Mouse (Mus musculus): ENCODE results near the gene Gm4981. TPM values are rescaled to one million over a fixed set of nuclear protein-coding genes. Genes with fewer than 3 reads are reported as not detected.
"Not testable (repeated sequence)": the region's sequence is repeated elsewhere in the genome, so short reads cannot be mapped to it uniquely, and the experiment has no call there.

Gene Gm4981
- polyA plus RNA-seq (2014; fragmentation: Nextera tagmentation; extraction: Ambion mirVana) = not detected in 2 replicates

GRCm38 (mm10) chr10:58236613-58237012 is at the start of gene Gm4981:
Gene Gm4981, minus strand, starts transcription at chr10:58236701.
- Histone ChIP-seq H3K4me3 (ENCODE audit: low read depth, low read length) (no peak within 1 kb of the TSS), H3K9me3 (replicated peaks; ENCODE audit: control insufficient read depth, low read length) (peaks cover 22% of the 10 kb centered on the region), H3K27me3 (ENCODE audit: control insufficient read depth, insufficient read depth, low read length) (no peaks in the 10 kb centered on the region), H3K36me3 (ENCODE audit: control insufficient read depth, insufficient read depth, low read length) (no peaks in the 10 kb centered on the region), H3K4me2 (no peak within 1 kb of the TSS), H3K4me1 (ENCODE audit: control insufficient read depth, insufficient read depth, low read length) (no peaks in the 10 kb centered on the region), H3K27ac (ENCODE audit: low read depth, low read length) (no peak within 1 kb of the TSS), H3K9ac (ENCODE audit: low read depth, low read length) (no peak within 1 kb of the TSS)
- 77% methylated on average over 10 of the region's 10 CpGs for WGBS (ENCODE audit: insufficient replicate concordance)
- ATAC-seq (replicated peaks; ENCODE audit: insufficient number of reproducible peaks, low FRiP score, low TSS enrichment) = no peak

GRCm38 (mm10) chr10:58282238-58282637 is 45.7 kb upstream of the Gm4981 start:
- Histone ChIP-seq H3K4me3 (ENCODE audit: low read depth, low read length) (no peak overlapping the region), H3K4me2 (no peak overlapping the region), H3K9me3 (replicated peaks; ENCODE audit: control insufficient read depth, low read length) (no peaks in the 10 kb centered on the region), H3K4me1 (ENCODE audit: control insufficient read depth, insufficient read depth, low read length) (no peaks in the 10 kb centered on the region), H3K27ac (ENCODE audit: low read depth, low read length) (no peak overlapping the region), H3K36me3 (ENCODE audit: control insufficient read depth, insufficient read depth, low read length) (peaks cover 19% of the 10 kb centered on the region), H3K9ac (ENCODE audit: low read depth, low read length) (no peak overlapping the region), H3K27me3 (ENCODE audit: control insufficient read depth, insufficient read depth, low read length) (no peaks in the 10 kb centered on the region)
- WGBS (ENCODE audit: insufficient replicate concordance) = 90% methylated on average over 7 of the region's 7 CpGs
- no peak for ATAC-seq (replicated peaks; ENCODE audit: insufficient number of reproducible peaks, low FRiP score, low TSS enrichment)

GRCm38 (mm10) chr10:58258466-58258865 is 22.0 kb upstream of the Gm4981 start:
- H3K9ac ChIP-seq (ENCODE audit: low read depth, low read length) = no peak overlapping the region
- no peak overlapping the region for H3K4me3 ChIP-seq (ENCODE audit: low read depth, low read length)
- H3K36me3 ChIP-seq (ENCODE audit: control insufficient read depth, insufficient read depth, low read length) = peaks cover 11% of the 10 kb centered on the region
- WGBS (ENCODE audit: insufficient replicate concordance) = 72% methylated on average over 5 of the region's 5 CpGs
- H3K9me3 ChIP-seq (replicated peaks; ENCODE audit: control insufficient read depth, low read length) = no peaks in the 10 kb centered on the region
- peaks cover 3% of the 10 kb centered on the region; the same call in 1 of the 2 replicates for H3K4me1 ChIP-seq (ENCODE audit: control insufficient read depth, insufficient read depth, low read length)
- no peak overlapping the region for H3K4me2 ChIP-seq
- H3K27me3 ChIP-seq (ENCODE audit: control insufficient read depth, insufficient read depth, low read length) = no peaks in the 10 kb centered on the region
- H3K27ac ChIP-seq (ENCODE audit: low read depth, low read length) = no peak overlapping the region
- ATAC-seq (replicated peaks; ENCODE audit: insufficient number of reproducible peaks, low FRiP score, low TSS enrichment) = no peak

- Histone ChIP-seq H3K9me3 (replicated peaks; ENCODE audit: control insufficient read depth, low read length) (no peaks in the 10 kb centered on the region), H3K27me3 (ENCODE audit: control insufficient read depth, insufficient read depth, low read length) (no peaks in the 10 kb centered on the region), H3K4me3 (ENCODE audit: low read depth, low read length) (peak overlapping the region; percentile 87), H3K36me3 (ENCODE audit: control insufficient read depth, insufficient read depth, low read length) (peaks cover 3% of the 10 kb centered on the region), H3K4me2 (peak overlapping the region; percentile 72), H3K4me1 (ENCODE audit: control insufficient read depth, insufficient read depth, low read length) (peaks cover 3% of the 10 kb centered on the region; the same call in 1 of the 2 replicates), H3K27ac (ENCODE audit: low read depth, low read length) (peak overlapping the region; percentile 66), H3K9ac (ENCODE audit: low read depth, low read length) (peak overlapping the region; percentile 83)
- WGBS (ENCODE audit: insufficient replicate concordance) = 5% methylated on average over 4 of the region's 4 CpGs
- ATAC-seq (replicated peaks; ENCODE audit: insufficient number of reproducible peaks, low FRiP score, low TSS enrichment) = no peak
Observed at GRCm38 (mm10) chr10:58255954-58256353, 19.5 kb upstream of the Gm4981 start.

- WGBS (ENCODE audit: insufficient replicate concordance) = under 1% methylated on average over 51 of the region's 58 CpGs
- H3K4me1 ChIP-seq (ENCODE audit: control insufficient read depth, insufficient read depth, low read length) = peaks cover 3% of the 10 kb centered on the region; the same call in 1 of the 2 replicates
- peak within 1 kb of the TSS; percentile 87 for H3K4me3 ChIP-seq (ENCODE audit: low read depth, low read length)
- H3K9ac ChIP-seq (ENCODE audit: low read depth, low read length) = peak within 1 kb of the TSS; percentile 83
- no peaks in the 10 kb centered on the region for H3K9me3 ChIP-seq (replicated peaks; ENCODE audit: control insufficient read depth, low read length)
- H3K27me3 ChIP-seq (ENCODE audit: control insufficient read depth, insufficient read depth, low read length) = no peaks in the 10 kb centered on the region
- peak; percentile 96 for ATAC-seq (replicated peaks; ENCODE audit: insufficient number of reproducible peaks, low FRiP score, low TSS enrichment)
- peaks cover 3% of the 10 kb centered on the region for H3K36me3 ChIP-seq (ENCODE audit: control insufficient read depth, insufficient read depth, low read length)
- peak within 1 kb of the TSS; percentile 72 for H3K4me2 ChIP-seq
- H3K27ac ChIP-seq (ENCODE audit: low read depth, low read length) = peak within 1 kb of the TSS; percentile 66
Observed at GRCm38 (mm10) chr10:58255213-58255892, 18.9 kb upstream of the Gm4981 start, which contains the start of gene Gcc2. Gene Gcc2, plus strand, starts transcription at chr10:58255497.

GRCm38 (mm10) chr10:58254635-58255175 is 18.2 kb upstream of the Gm4981 start:
- WGBS (ENCODE audit: insufficient replicate concordance) = 46% methylated on average over 6 of the region's 6 CpGs
- peak overlapping the region; percentile 87 for H3K4me3 ChIP-seq (ENCODE audit: low read depth, low read length)
- H3K4me2 ChIP-seq = peak overlapping the region; percentile 72
- H3K36me3 ChIP-seq (ENCODE audit: control insufficient read depth, insufficient read depth, low read length) = no peaks in the 10 kb centered on the region; the same call in 1 of the 2 replicates
- H3K9me3 ChIP-seq (replicated peaks; ENCODE audit: control insufficient read depth, low read length) = no peaks in the 10 kb centered on the region
- H3K27ac ChIP-seq (ENCODE audit: low read depth, low read length) = no peak overlapping the region
- ATAC-seq (replicated peaks; ENCODE audit: insufficient number of reproducible peaks, low FRiP score, low TSS enrichment) = no peak
- H3K9ac ChIP-seq (ENCODE audit: low read depth, low read length) = peak overlapping the region; percentile 83
- no peaks in the 10 kb centered on the region for H3K27me3 ChIP-seq (ENCODE audit: control insufficient read depth, insufficient read depth, low read length)
- H3K4me1 ChIP-seq (ENCODE audit: control insufficient read depth, insufficient read depth, low read length) = peaks cover 3% of the 10 kb centered on the region; the same call in 1 of the 2 replicates

GRCm38 (mm10) chr10:58249535-58249934 is 13.0 kb upstream of the Gm4981 start:
- no peaks in the 10 kb centered on the region for H3K36me3 ChIP-seq (ENCODE audit: control insufficient read depth, insufficient read depth, low read length)
- H3K27me3 ChIP-seq (ENCODE audit: control insufficient read depth, insufficient read depth, low read length) = no peaks in the 10 kb centered on the region
- H3K27ac ChIP-seq (ENCODE audit: low read depth, low read length) = no peak overlapping the region
- ATAC-seq (replicated peaks; ENCODE audit: insufficient number of reproducible peaks, low FRiP score, low TSS enrichment) = no peak
- no peaks in the 10 kb centered on the region for H3K9me3 ChIP-seq (replicated peaks; ENCODE audit: control insufficient read depth, low read length)
- no peaks in the 10 kb centered on the region for H3K4me1 ChIP-seq (ENCODE audit: control insufficient read depth, insufficient read depth, low read length)
- no peak overlapping the region for H3K9ac ChIP-seq (ENCODE audit: low read depth, low read length)
- WGBS (ENCODE audit: insufficient replicate concordance) = 19% methylated on average over 1 of the region's 1 CpGs
- H3K4me3 ChIP-seq (ENCODE audit: low read depth, low read length) = no peak overlapping the region
- no peak overlapping the region for H3K4me2 ChIP-seq

GRCm38 (mm10) chr10:58238984-58239740 is 2.7 kb upstream of the Gm4981 start:
- 71% methylated on average over 8 of the region's 8 CpGs for WGBS (ENCODE audit: insufficient replicate concordance)
- not testable (repeated sequence) for H3K4me3 ChIP-seq (ENCODE audit: low read depth, low read length); H3K36me3 ChIP-seq (ENCODE audit: control insufficient read depth, insufficient read depth, low read length); H3K27me3 ChIP-seq (ENCODE audit: control insufficient read depth, insufficient read depth, low read length); H3K9ac ChIP-seq (ENCODE audit: low read depth, low read length); H3K4me2 ChIP-seq; H3K4me1 ChIP-seq (ENCODE audit: control insufficient read depth, insufficient read depth, low read length); H3K27ac ChIP-seq (ENCODE audit: low read depth, low read length)
- ATAC-seq (replicated peaks; ENCODE audit: insufficient number of reproducible peaks, low FRiP score, low TSS enrichment) = peak; percentile 77
- H3K9me3 ChIP-seq (replicated peaks; ENCODE audit: control insufficient read depth, low read length) = peaks cover 11% of the 10 kb centered on the region; the same call in 1 of the 2 replicates

Measured in heart, embryonic 11.5 days (tissue).